In the genomic region with DNA sequence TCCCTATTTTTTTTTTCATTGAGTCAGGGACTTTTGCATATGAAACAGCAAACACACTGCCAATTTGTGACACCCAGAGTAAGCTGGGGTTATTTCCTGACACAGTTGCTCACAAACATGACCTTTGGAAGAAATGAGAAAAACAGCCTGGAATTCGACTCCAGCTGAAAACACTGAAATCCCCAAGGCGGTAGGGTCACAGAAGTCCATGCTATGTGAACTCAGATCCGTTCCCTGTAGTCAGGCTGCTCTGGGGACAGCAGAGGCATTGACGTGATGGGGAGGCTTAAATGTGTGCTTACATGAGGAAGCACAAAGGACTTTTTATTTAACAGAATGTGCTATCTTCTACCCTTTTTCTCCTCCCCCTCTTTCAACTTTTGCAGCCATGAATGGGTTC, we compare ENCODE assay signal across 10 mouse cellular contexts. TPM values are rescaled to one million over a fixed set of nuclear protein-coding genes. Genes with fewer than 3 reads are reported as not detected.
DNase-seq lines count a peak whose midpoint lies in the region; ATAC-seq and TF ChIP-seq lines count a peak whose summit lies in the region.
"Had no signal": no experiment of that assay in that cellular context is flagged by ENCODE, and none has a peak within 500 bp of the region (broad histone marks: within the 10 kb centered on the region; RNA-seq: fewer than 3 reads in every experiment).

No protein-coding gene starts in this region.

- H3K27me3 ChIP-seq in heart, embryonic 11.5 days (ENCODE audit: control insufficient read depth, insufficient read depth, low read length), result no peaks in the 10 kb centered on the region
- no peaks in the 10 kb centered on the region for H3K27me3 ChIP-seq in neural tube, embryonic 15.5 days (replicated peaks)
- H3K27me3 ChIP-seq in kidney, postnatal 0 days (ENCODE audit: insufficient read depth, low read length), result no peaks in the 10 kb centered on the region
- H3K27me3 ChIP-seq: embryonic facial prominence, embryonic 13.5 days had no signal

- no peak overlapping the region for H3K27ac ChIP-seq in heart, embryonic 11.5 days (ENCODE audit: low read depth, low read length)
- no peak overlapping the region for H3K27ac ChIP-seq in neural tube, embryonic 15.5 days (replicated peaks)
- H3K27ac ChIP-seq in kidney, postnatal 0 days, result no peak overlapping the region; the same call in 1 of the 2 replicates
- H3K27ac ChIP-seq: embryonic facial prominence, embryonic 13.5 days had no signal

- no peak overlapping the region for H3K9ac ChIP-seq in heart, embryonic 11.5 days (ENCODE audit: low read depth, low read length)
- no peak overlapping the region for H3K9ac ChIP-seq in neural tube, embryonic 15.5 days (replicated peaks)
- no peak overlapping the region for H3K9ac ChIP-seq in kidney, postnatal 0 days (ENCODE audit: low read depth, low read length)
- H3K9ac ChIP-seq: embryonic facial prominence, embryonic 13.5 days had no signal

- TF ChIP-seq CTCF in kidney, postnatal 0 days (IDR thresholded peaks at IDR 0.05; ENCODE audit: low read depth), result no peak

- H3K9me3 ChIP-seq in heart, embryonic 11.5 days (replicated peaks; ENCODE audit: control insufficient read depth, low read length), result no peaks in the 10 kb centered on the region
- no peaks in the 10 kb centered on the region for H3K9me3 ChIP-seq in neural tube, embryonic 15.5 days (replicated peaks)
- H3K9me3 ChIP-seq in kidney, postnatal 0 days (replicated peaks; ENCODE audit: low read length), result no peaks in the 10 kb centered on the region
- H3K9me3 ChIP-seq: embryonic facial prominence, embryonic 13.5 days had no signal

- DNase-seq in heart, adult 11 months, result peak; percentile 97
- peak; percentile 29 for DNase-seq in neural tube, embryonic 10.5 days (ENCODE audit: extremely low spot score, low spot score)
- peak; percentile 76 for DNase-seq in kidney, postnatal 0 days (ENCODE audit: low spot score)
- DNase-seq in layer of hippocampus, postnatal 10 days (ENCODE audit: low spot score in 2 of 2), result no peak
- DNase-seq in layer of hippocampus, adult 8-10 months (ENCODE audit: low spot score in 2 of 2), result no peak
- DNase-seq in ovary, adult 18-20 months (ENCODE audit: low spot score), result no peak
- DNase-seq: thymus, adult 18-20 months had no signal

- 48% methylated on average over 4 of the region's 4 CpGs for WGBS in heart, embryonic 11.5 days (ENCODE audit: insufficient replicate concordance)
- WGBS in neural tube, embryonic 15.5 days, result 66% methylated on average over 4 of the region's 4 CpGs
- 15% methylated on average over 4 of the region's 4 CpGs for WGBS in kidney, postnatal 0 days

- H3K4me3 ChIP-seq in heart, embryonic 11.5 days (ENCODE audit: low read depth, low read length), result no peak overlapping the region
- no peak overlapping the region for H3K4me3 ChIP-seq in neural tube, embryonic 15.5 days (replicated peaks)
- no peak overlapping the region for H3K4me3 ChIP-seq in kidney, postnatal 0 days (replicated peaks; ENCODE audit: low read depth, low read length)
- H3K4me3 ChIP-seq: embryonic facial prominence, embryonic 13.5 days had no signal

- H3K36me3 ChIP-seq in heart, embryonic 11.5 days (ENCODE audit: control insufficient read depth, insufficient read depth, low read length), result no peaks in the 10 kb centered on the region
- H3K36me3 ChIP-seq in neural tube, embryonic 15.5 days, result no peaks in the 10 kb centered on the region
- H3K36me3 ChIP-seq in kidney, postnatal 0 days (ENCODE audit: insufficient read depth, low read length), result no peaks in the 10 kb centered on the region
- H3K36me3 ChIP-seq: embryonic facial prominence, embryonic 13.5 days had no signal

- no peak overlapping the region for H3K4me2 ChIP-seq in heart, embryonic 11.5 days
- H3K4me2 ChIP-seq in neural tube, embryonic 15.5 days, result no peak overlapping the region
- H3K4me2 ChIP-seq in kidney, postnatal 0 days (ENCODE audit: low read length), result no peak overlapping the region
- H3K4me2 ChIP-seq: embryonic facial prominence, embryonic 13.5 days had no signal

- no peak for ATAC-seq in heart, embryonic 11.5 days (replicated peaks; ENCODE audit: insufficient number of reproducible peaks, low FRiP score, low TSS enrichment)
- no peak for ATAC-seq in neural tube, embryonic 15.5 days (ENCODE audit: low FRiP score)
- 0 out of 2 replicates have a peak, but pooled peaks have one; percentile 33 for ATAC-seq in kidney, postnatal 0 days (replicated peaks; ENCODE audit: low FRiP score, low read depth)

- no peaks in the 10 kb centered on the region for H3K4me1 ChIP-seq in heart, embryonic 11.5 days (ENCODE audit: control insufficient read depth, insufficient read depth, low read length)
- no peaks in the 10 kb centered on the region for H3K4me1 ChIP-seq in neural tube, embryonic 15.5 days
- H3K4me1 ChIP-seq in kidney, postnatal 0 days (replicated peaks; ENCODE audit: insufficient read depth, low read length), result 0 out of 2 replicates have a peak, but pooled peaks cover 6% of the 10 kb centered on the region
- H3K4me1 ChIP-seq: embryonic facial prominence, embryonic 13.5 days had no signal

RNA-seq across cellular contexts. Expression of gene Cp, which starts 21.6 kb away (rescaled TPM):
- polyA plus RNA-seq in heart, embryonic 11.5 days (2014; fragmentation: Nextera tagmentation; extraction: Ambion mirVana), result 0.33 TPM in 1 of 2 replicates, not detected in the other
- polyA plus RNA-seq in neural tube, embryonic 15.5 days (2015; fragmentation: Nextera tagmentation; extraction: Ambion mirVana), result 9.6 and 10.3 TPM in 2 replicates
- 5.3 and 6.3 TPM in 2 replicates for polyA plus RNA-seq in kidney, postnatal 0 days (2015; fragmentation: Nextera tagmentation; extraction: Ambion mirVana)
- total RNA-seq in layer of hippocampus, postnatal 10 days (2021), result 10 to 100 TPM in 1 of 2 experiments, 1 to 10 TPM in 1; 9.5 to 11.4 TPM
- 10 to 100 TPM in 2 of 4 experiments, 1 to 10 TPM in 2; 9.3 to 13.1 (median 10.4) TPM for total RNA-seq in layer of hippocampus, adult 8-10 months (2022)

RNA-seq across cellular contexts. Expression of gene Hps3, which starts 56.6 kb away (rescaled TPM):
- 9.7 and 10.0 TPM in 2 replicates for polyA plus RNA-seq in heart, embryonic 11.5 days (2014; fragmentation: Nextera tagmentation; extraction: Ambion mirVana)
- polyA plus RNA-seq in neural tube, embryonic 15.5 days (2015; fragmentation: Nextera tagmentation; extraction: Ambion mirVana), result 11.1 and 12.1 TPM in 2 replicates
- 10.8 and 11.6 TPM in 2 replicates for polyA plus RNA-seq in kidney, postnatal 0 days (2015; fragmentation: Nextera tagmentation; extraction: Ambion mirVana)
- total RNA-seq in layer of hippocampus, postnatal 10 days (2021), result 10 to 100 TPM; 21.7 to 21.8 TPM
- total RNA-seq in layer of hippocampus, adult 8-10 months (2022), result 10 to 100 TPM; 20.7 to 22.3 (median 21.7) TPM

Comparison
In these comparisons a context has a peak if more than half of its experiments do, and no peak if none do; other contexts are left out.
1. DNase-seq: peak in heart, adult 11 months (single experiment), neural tube, embryonic 10.5 days (single experiment) and kidney, postnatal 0 days (single experiment); none in layer of hippocampus, postnatal 10 days (0 of 2), layer of hippocampus, adult 8-10 months (0 of 2) and ovary, adult 18-20 months (single experiment).